In genomic region chr1:134771353-134771752, GRCm38 (mm10) we compare ENCODE assay signal across 9 mouse cellular contexts.
DNase-seq lines count a peak whose midpoint lies in the region; ATAC-seq and TF ChIP-seq lines count a peak whose summit lies in the region.
"Had no signal": no experiment of that assay in that cellular context is flagged by ENCODE, and none has a peak within 500 bp of the region (broad histone marks: within the 10 kb centered on the region; RNA-seq: fewer than 3 reads in every experiment).

No protein-coding gene starts in this region.

- no peak overlapping the region for H3K4me2 ChIP-seq in CH12.LX (ENCODE audit: insufficient read depth, low read depth, poor library complexity, severe bottlenecking)
- H3K4me2 ChIP-seq in liver, embryonic 13.5 days = no peak overlapping the region
- H3K4me2 ChIP-seq: embryonic facial prominence, embryonic 12.5 days had no signal

- no peak overlapping the region for H3K27ac ChIP-seq in CH12.LX (ENCODE audit: insufficient read depth, low read depth)
- H3K27ac ChIP-seq in heart, embryonic 10.5 days = 0 out of 2 replicates have a peak overlapping the region, but pooled peaks have one; percentile 30
- H3K27ac ChIP-seq in liver, embryonic 13.5 days = peak overlapping the region; percentile 4; the same call in 1 of the 2 replicates

- WGBS in heart, embryonic 10.5 days = 73% methylated on average over 6 of the region's 6 CpGs
- WGBS in liver, embryonic 13.5 days (ENCODE audit: insufficient replicate concordance) = 65% methylated on average over 6 of the region's 6 CpGs

- no peak for TF ChIP-seq CTCF in CH12.LX (conservative IDR thresholded peaks at IDR 0.05 in 1 of 2, IDR thresholded peaks at IDR 0.05 in 1 of 2; ENCODE audit: low read depth in 2 of 2, low read length in 2 of 2)

- no peak for TF ChIP-seq RAD21 in CH12.LX (IDR thresholded peaks at IDR 0.05; ENCODE audit: low read depth, low read length)

- no peak for ATAC-seq in liver, embryonic 13.5 days (ENCODE audit: low read depth)

- H3K9me3 ChIP-seq in CH12.LX (replicated peaks; ENCODE audit: low read length) = no peaks in the 10 kb centered on the region
- no peaks in the 10 kb centered on the region for H3K9me3 ChIP-seq in heart, embryonic 10.5 days
- H3K9me3 ChIP-seq in liver, embryonic 13.5 days (replicated peaks) = no peaks in the 10 kb centered on the region
- H3K9me3 ChIP-seq: embryonic facial prominence, embryonic 12.5 days had no signal

- no peak overlapping the region for H3K4me3 ChIP-seq in CH12.LX (replicated peaks in 1 of 3; ENCODE audit: low read depth in 2 of 3, low read length in 2 of 3, poor library complexity in 1 of 3)
- H3K4me3 ChIP-seq in heart, embryonic 10.5 days = no peak overlapping the region
- no peak overlapping the region for H3K4me3 ChIP-seq in liver, embryonic 13.5 days (replicated peaks)
- H3K4me3 ChIP-seq: embryonic facial prominence, embryonic 12.5 days; myocyte had no signal

- H3K36me3 ChIP-seq in CH12.LX (replicated peaks in 1 of 2; ENCODE audit: control insufficient read depth in 1 of 2, insufficient read depth in 1 of 2, low read length in 1 of 2) = peaks cover 0 to 2% of the 10 kb centered on the region in 2 experiments
- peaks cover 74% of the 10 kb centered on the region for H3K36me3 ChIP-seq in heart, embryonic 10.5 days
- peaks cover 10% of the 10 kb centered on the region; the same call in 1 of the 2 replicates for H3K36me3 ChIP-seq in liver, embryonic 13.5 days

- no peaks in the 10 kb centered on the region for H3K27me3 ChIP-seq in CH12.LX (replicated peaks)
- H3K27me3 ChIP-seq in heart, embryonic 10.5 days (ENCODE audit: insufficient read depth, poor library complexity, severe bottlenecking) = no peaks in the 10 kb centered on the region
- H3K27me3 ChIP-seq in liver, embryonic 13.5 days = no peaks in the 10 kb centered on the region
- H3K27me3 ChIP-seq: embryonic facial prominence, embryonic 12.5 days had no signal

- TF ChIP-seq POLR2A in CH12.LX (IDR thresholded peaks at IDR 0.05; ENCODE audit: low read depth, low read length) = no peak

- dilution Hi-C loops in CH12.LX (cut with MboI; ENCODE audit: extremely low pct_ligation_motif_present, extremely low pct_unique_long_range_greater_than_20kb, low sequenced_read_pairs) = no loop called here

- no peaks in the 10 kb centered on the region for H3K79me2 ChIP-seq in CH12.LX (replicated peaks; ENCODE audit: control insufficient read depth, extremely low read depth, insufficient read depth, poor library complexity, severe bottlenecking)

- in situ Hi-C loops in CH12.LX (cut with MboI; ENCODE audit: low pct_ligation_motif_present, low pct_unique_long_range_greater_than_20kb, low sequenced_read_pairs) = no loop called here

- DNase-seq in 3134 (ENCODE audit: extremely low read depth, insufficient read length, low spot score) = peak; percentile 32
- peak; percentile 16 for DNase-seq in CH12.LX (ENCODE audit: extremely low read depth)
- DNase-seq in heart, embryonic 10.5 days (ENCODE audit: low spot score) = peak; percentile 56
- no peak for DNase-seq in liver, embryonic 13.5 days
- no peak for DNase-seq in retina, embryonic 14.5 days (ENCODE audit: low spot score)
- DNase-seq in spleen, postnatal 4 days (ENCODE audit: low spot score in 2 of 2) = no peak
- no peak for DNase-seq in B cell, adult 2 months

- peaks cover 2 to 17% of the 10 kb centered on the region in 2 experiments; a peak in 3 of 4 replicates for H3K4me1 ChIP-seq in CH12.LX (ENCODE audit: control insufficient read depth in 1 of 2, insufficient read depth in 2 of 2)
- peaks cover 34% of the 10 kb centered on the region for H3K4me1 ChIP-seq in heart, embryonic 10.5 days
- peaks cover 21% of the 10 kb centered on the region for H3K4me1 ChIP-seq in liver, embryonic 13.5 days (replicated peaks)

- TF ChIP-seq EP300 in CH12.LX (IDR thresholded peaks at IDR 0.05; ENCODE audit: low read length) = no peak

- H3K9ac ChIP-seq in CH12.LX (ENCODE audit: insufficient read depth, low read depth) = no peak overlapping the region
- H3K9ac ChIP-seq in liver, embryonic 13.5 days = no peak overlapping the region
- H3K9ac ChIP-seq: embryonic facial prominence, embryonic 12.5 days had no signal

TF ChIP-seq in CH12.LX, 34 proteins besides CTCF, POLR2A, EP300 and RAD21:
- TF ChIP-seq ZMIZ1 (IDR thresholded peaks at IDR 0.05; ENCODE audit: low read depth, low read length) = no peak
- no peak for TF ChIP-seq SMC3 (IDR thresholded peaks at IDR 0.05; ENCODE audit: low read depth, low read length)
- no peak for TF ChIP-seq JUN (IDR thresholded peaks at IDR 0.05; ENCODE audit: insufficient read depth, low read depth, low read length)
- TF ChIP-seq JUND (conservative IDR thresholded peaks at IDR 0.05; ENCODE audit: low read depth, low read length) = no peak
- TF ChIP-seq MYC (IDR thresholded peaks at IDR 0.05; ENCODE audit: low read depth, low read length) = no peak
- TF ChIP-seq ZKSCAN1 (IDR thresholded peaks at IDR 0.05; ENCODE audit: borderline replicate concordance, low read depth, low read length) = no peak
- TF ChIP-seq NELFE (IDR thresholded peaks at IDR 0.05; ENCODE audit: low read depth, low read length) = no peak
- TF ChIP-seq USF1 (IDR thresholded peaks at IDR 0.05; ENCODE audit: low read depth, low read length) = no peak
- no peak for TF ChIP-seq UBTF (IDR thresholded peaks at IDR 0.05; ENCODE audit: low read depth, low read length)
- no peak for TF ChIP-seq TCF12 (IDR thresholded peaks at IDR 0.05; ENCODE audit: low read depth, low read length)
- no peak for TF ChIP-seq ETS1 (conservative IDR thresholded peaks at IDR 0.05; ENCODE audit: low read depth, low read length)
- no peak for TF ChIP-seq ZC3H11A (IDR thresholded peaks at IDR 0.05; ENCODE audit: low read depth, low read length)
- TF ChIP-seq ELF1 (IDR thresholded peaks at IDR 0.05; ENCODE audit: low read depth, low read length) = no peak
- no peak for TF ChIP-seq TBP (conservative IDR thresholded peaks at IDR 0.05; ENCODE audit: low read depth, low read length)
- TF ChIP-seq HCFC1 (IDR thresholded peaks at IDR 0.05; ENCODE audit: low read depth, low read length) = no peak
- TF ChIP-seq NRF1 (IDR thresholded peaks at IDR 0.05; ENCODE audit: low read depth, low read length) = no peak
- TF ChIP-seq BHLHE40 (IDR thresholded peaks at IDR 0.05; ENCODE audit: low read depth, low read length) = no peak
- no peak for TF ChIP-seq SIN3A (IDR thresholded peaks at IDR 0.05; ENCODE audit: low read length)
- TF ChIP-seq MEF2A (IDR thresholded peaks at IDR 0.05; ENCODE audit: borderline replicate concordance, low read depth, low read length) = no peak

Comparison
In these comparisons a context has a peak if more than half of its experiments do, and no peak if none do; other contexts are left out.
1. DNase-seq: peak in 3134 (single experiment), CH12.LX (single experiment) and heart, embryonic 10.5 days (single experiment); none in liver, embryonic 13.5 days (single experiment), retina, embryonic 14.5 days (single experiment), spleen, postnatal 4 days (0 of 2) and B cell, adult 2 months (0 of 2).